Mouse (Mus musculus): ENCODE measurements around the gene 9130019O22Rik.

GRCm38 (mm10) chr7:127351230-127352004, 35.5 kb downstream of the 9130019O22Rik start:
- TF ChIP-seq POLR2A (IDR thresholded peaks at IDR 0.05; ENCODE audit: insufficient read length, low read depth) (no peak), E2F4 (IDR thresholded peaks at IDR 0.05; ENCODE audit: insufficient read depth) (no peak), MAX (IDR thresholded peaks at IDR 0.05; ENCODE audit: low read depth) (no peak), POLR2AphosphoS2 (IDR thresholded peaks at IDR 0.05; ENCODE audit: insufficient read length, low read depth) (no peak), USF1 (IDR thresholded peaks at IDR 0.05; ENCODE audit: low read depth) (no peak)

Measured in myocyte (in vitro differentiated cells).